ENCODE assay signal across 12 mouse cellular contexts in genomic region chr12:24909679-24910078, GRCm38 (mm10).
"Had no signal": no experiment of that assay in that cellular context is flagged by ENCODE, and none has a peak within 500 bp of the region (broad histone marks: within the 10 kb centered on the region; RNA-seq: fewer than 3 reads in every experiment).

No protein-coding gene starts in this region.

- H3K36me3 ChIP-seq: lung, embryonic 15.5 days had no signal

- H3K27me3 ChIP-seq: limb, embryonic 13.5 days; lung, embryonic 15.5 days; neural tube, embryonic 12.5 days had no signal

- H3K9me3 ChIP-seq: limb, embryonic 13.5 days; lung, embryonic 15.5 days; midbrain, embryonic 10.5 days; neural tube, embryonic 12.5 days had no signal

- DNase-seq: kidney, postnatal 14 days; left cerebral cortex, postnatal 4 days; midbrain, embryonic 14.5 days; right cerebral cortex, postnatal 4 days; spleen, adult 18-20 months; thymus, adult 18-20 months; thymus, postnatal 14 days had no signal

- H3K4me2 ChIP-seq: limb, embryonic 13.5 days; lung, embryonic 15.5 days; neural tube, embryonic 12.5 days had no signal

- H3K4me1 ChIP-seq: neural tube, embryonic 12.5 days had no signal

- H3K9ac ChIP-seq: limb, embryonic 13.5 days; liver, embryonic 14.5 days; lung, embryonic 15.5 days; neural tube, embryonic 12.5 days had no signal

- H3K4me3 ChIP-seq: limb, embryonic 13.5 days; lung, embryonic 15.5 days; midbrain, embryonic 10.5 days; neural tube, embryonic 12.5 days had no signal

- H3K27ac ChIP-seq: limb, embryonic 13.5 days; liver, embryonic 14.5 days; lung, embryonic 15.5 days; midbrain, embryonic 10.5 days; neural tube, embryonic 12.5 days had no signal
